Mouse (Mus musculus) testis, adult 2 months (tissue): ENCODE data around the gene Megf9.

Source experiments
- CTCF ChIP-seq: fragments of 200-500 bp; IDR thresholded peaks from 2 replicates; pipeline ENCODE4 v1.5.1; 2012; ENCODE audit warnings: low read depth, mild to moderate bottlenecking, inconsistent platforms, low read length, moderate library complexity; ENCODE audit not compliant: control insufficient read depth, insufficient read depth, insufficient replicate concordance
- POLR2A ChIP-seq: fragments of 200-500 bp; IDR thresholded peaks from 2 replicates; pipeline ENCODE4 v1.6.1; 2012; ENCODE audit warnings: low read depth, mild to moderate bottlenecking, inconsistent platforms, low read length, moderate library complexity; ENCODE audit not compliant: control insufficient read depth

- no peak for TF ChIP-seq CTCF
- no peak for TF ChIP-seq POLR2A
Observed at GRCm38 (mm10) chr4:70496978-70497377, 37.8 kb downstream of the Megf9 start.
